Mouse (Mus musculus) heart, embryonic 15.5 days (tissue): ENCODE measurements around the gene Padi4. TPM values are rescaled to one million over a fixed set of nuclear protein-coding genes. Genes with fewer than 3 reads are reported as not detected.

ENCODE experiments used
- ATAC-seq: fragments of 200-750 bp; cut with Nextera tagmentation; replicated peaks from 2 replicates; pipeline ENCODE4 v1.8.0; 2017; ENCODE audit warnings: low read depth, moderate TSS enrichment; ENCODE audit not compliant: insufficient number of reproducible peaks, insufficient read depth, low FRiP score
- H3K27ac ChIP-seq: fragments of 300-500 bp; sonication (generic); 2 replicates; pipeline ENCODE4 v1.5.1; 2015; ENCODE audit warnings: mild to moderate bottlenecking, inconsistent platforms
- H3K27me3 ChIP-seq: fragments of 300-500 bp; sonication (generic); 2 replicates; pipeline ENCODE4 v1.6.1; 2015; ENCODE audit warnings: inconsistent platforms
- H3K36me3 ChIP-seq: fragments of 300-500 bp; sonication (generic); 2 replicates; pipeline ENCODE4 v1.6.1; 2015; ENCODE audit warnings: mild to moderate bottlenecking, inconsistent platforms
- H3K4me1 ChIP-seq: fragments of 300-500 bp; sonication (generic); replicated peaks from 2 replicates; pipeline ENCODE4 v1.6.1; 2015; ENCODE audit warnings: inconsistent platforms
- H3K4me2 ChIP-seq: fragments of 300-500 bp; sonication (generic); 2 replicates; pipeline ENCODE4 v1.6.1; 2015; ENCODE audit warnings: inconsistent platforms, mild to moderate bottlenecking, moderate library complexity
- H3K4me3 ChIP-seq: fragments of 300-500 bp; sonication (generic); 2 replicates; pipeline ENCODE4 v1.5.1; 2015; ENCODE audit warnings: mild to moderate bottlenecking, inconsistent platforms
- H3K9ac ChIP-seq: fragments of 300-500 bp; sonication (generic); 2 replicates; pipeline ENCODE4 v1.6.1; 2015; ENCODE audit warnings: mild to moderate bottlenecking, inconsistent platforms
- H3K9me3 ChIP-seq: fragments of 300-500 bp; sonication (generic); replicated peaks from 2 replicates; pipeline ENCODE4 v1.6.1; 2016; ENCODE audit warnings: inconsistent platforms
- WGBS: fragments of 180-500 bp; shearing (Covaris S2); methylation state at CpG from one replicate; pipeline ENCODE4 v1.1.7; 2015; ENCODE audit warnings: mixed read lengths; 5-methylcytosine and 5-hydroxymethylcytosine counted together
- microRNA-seq: library from miRNA; unstranded; fragments of <30 nt; microRNA quantifications from one replicate; pipeline ENCODE4, GENCODE M21; 2016
- polyA plus RNA-seq: library from polyadenylated mRNA; unstranded; fragments of >200 nt; fragmentation: Nextera tagmentation; extraction: Ambion mirVana; gene quantifications from 2 replicates; pipeline ENCODE4 v1.2.1, GENCODE M21; 2015

Padi4 gene
- polyA plus RNA-seq, 1 experiment from 2014 or later = 1.9 TPM

GRCm38 (mm10) chr4:140702611-140703327, 71.3 kb downstream of the Padi4 start:
- peak overlapping the region; percentile 88 for H3K27ac ChIP-seq
- peak overlapping the region; percentile 90 for H3K4me3 ChIP-seq
- H3K9ac ChIP-seq = peak overlapping the region; percentile 92
- H3K27me3 ChIP-seq = peaks cover 10% of the 10 kb centered on the region; the same call in 1 of the 2 replicates
- H3K4me1 ChIP-seq = peaks cover 55% of the 10 kb centered on the region
- no peaks in the 10 kb centered on the region for H3K9me3 ChIP-seq
- peak; percentile 84 for ATAC-seq
- 1% methylated on average over 32 of the region's 68 CpGs for WGBS
- peak overlapping the region; percentile 92 for H3K4me2 ChIP-seq
- H3K36me3 ChIP-seq = 0 out of 2 replicates have a peak, but pooled peaks cover under 1% of the 10 kb centered on the region

GRCm38 (mm10) chr4:140701716-140702561, 72.1 kb downstream of the Padi4 start:
- no peaks in the 10 kb centered on the region for H3K36me3 ChIP-seq
- ATAC-seq = peak; percentile 24
- under 1% methylated on average over 71 of the region's 107 CpGs for WGBS

DNA sequence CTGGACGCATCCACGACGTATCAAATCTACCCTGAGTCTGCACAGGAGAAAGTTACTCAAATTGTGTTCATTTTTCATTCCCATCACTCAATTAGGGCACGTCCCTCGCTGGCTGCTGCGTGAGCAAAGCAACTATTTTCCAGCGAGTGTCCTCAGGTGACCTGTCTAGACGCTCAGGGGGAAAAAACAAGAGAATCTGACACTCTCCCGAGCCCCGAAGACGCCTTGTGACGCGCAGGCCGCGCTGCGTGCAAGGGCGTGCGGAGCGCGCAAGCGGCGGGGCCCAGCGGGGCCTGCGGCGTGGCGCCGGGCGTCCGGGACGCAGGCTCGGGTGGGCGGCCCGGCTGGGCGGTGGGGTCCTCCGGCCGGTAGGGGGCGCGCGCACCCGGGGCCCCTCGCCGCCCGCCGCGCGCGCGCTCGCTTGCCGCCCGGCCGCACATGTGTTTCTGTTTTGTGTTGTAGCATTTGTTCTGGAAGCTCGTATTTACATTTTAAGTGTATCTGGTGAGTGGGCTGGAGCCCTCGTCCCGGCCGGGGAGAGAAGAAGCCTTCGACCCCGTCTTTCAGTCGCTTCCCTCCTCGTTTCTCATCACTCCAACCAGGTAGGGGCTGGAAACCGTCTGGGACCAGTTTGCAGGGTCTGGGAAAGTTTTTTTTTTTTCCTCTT, 72.9 kb downstream of the Padi4 start:
- under 1% methylated on average over 61 of the region's 61 CpGs for WGBS
- H3K27ac ChIP-seq = peak overlapping the region; percentile 88
- H3K4me2 ChIP-seq = peak overlapping the region; percentile 92
- H3K36me3 ChIP-seq = no peaks in the 10 kb centered on the region
- H3K4me1 ChIP-seq = peaks cover 46% of the 10 kb centered on the region
- peak overlapping the region; percentile 90 for H3K4me3 ChIP-seq
- peaks cover 10% of the 10 kb centered on the region; the same call in 1 of the 2 replicates for H3K27me3 ChIP-seq
- peak; percentile 63 for ATAC-seq
- no peaks in the 10 kb centered on the region for H3K9me3 ChIP-seq
- H3K9ac ChIP-seq = peak overlapping the region; percentile 92

More at GRCm38 (mm10) chr4:140701716-140702561, 72.1 kb downstream of the Padi4 start:
- peaks cover 47% of the 10 kb centered on the region for H3K4me1 ChIP-seq
- H3K27me3 ChIP-seq = peaks cover 10% of the 10 kb centered on the region; the same call in 1 of the 2 replicates
- H3K4me3 ChIP-seq = peak overlapping the region; percentile 90
- peak overlapping the region; percentile 92 for H3K4me2 ChIP-seq
- peak overlapping the region; percentile 88 for H3K27ac ChIP-seq
- H3K9me3 ChIP-seq = no peaks in the 10 kb centered on the region
- H3K9ac ChIP-seq = peak overlapping the region; percentile 92

- Histone ChIP-seq H3K27me3 (peaks cover 10% of the 10 kb centered on the region; the same call in 1 of the 2 replicates), H3K4me1 (peaks cover 42% of the 10 kb centered on the region), H3K36me3 (no peaks in the 10 kb centered on the region), H3K4me3 (peak within 1 kb of the TSS; percentile 90), H3K4me2 (peak within 1 kb of the TSS; percentile 92), H3K9ac (peak within 1 kb of the TSS; percentile 92), H3K27ac (peak within 1 kb of the TSS; percentile 88), H3K9me3 (no peaks in the 10 kb centered on the region)
- no peak for ATAC-seq
- 9% methylated on average over 20 of the region's 20 CpGs for WGBS
These were observed 73.6 kb downstream of the Padi4 start, which contains the start of gene Rcc2 for GRCm38 (mm10) chr4:140700269-140701018. Rcc2 (plus strand) TSS chr4:140700541.

GRCm38 (mm10) chr4:140699441-140700127, 74.5 kb downstream of the Padi4 start:
- Histone ChIP-seq H3K27me3 (peaks cover 10% of the 10 kb centered on the region; the same call in 1 of the 2 replicates), H3K4me3 (peak overlapping the region; percentile 90), H3K36me3 (no peaks in the 10 kb centered on the region), H3K9me3 (no peaks in the 10 kb centered on the region), H3K27ac (peak overlapping the region; percentile 18; the same call in 1 of the 2 replicates), H3K4me1 (peaks cover 33% of the 10 kb centered on the region), H3K4me2 (peak overlapping the region; percentile 92), H3K9ac (peak overlapping the region; percentile 20; the same call in 1 of the 2 replicates)
- no peak for ATAC-seq
- 6% methylated on average over 29 of the region's 29 CpGs for WGBS

Small RNA genes within 50 kb of the gene (microRNA-seq; reads per million reads assigned to microRNA genes)
- not detected for gene Gm25951

Other genes with a start within 250 kb of the Padi4 start
- 15.3 and 21.8 TPM in 2 replicates for gene Arhgef10l, start 108.2 kb downstream of the Padi4 start, polyA plus RNA-seq
- gene Rcc2, start 73.7 kb downstream of the Padi4 start, polyA plus RNA-seq = 13.9 and 24.6 TPM in 2 replicates
- gene Padi6, start 31.6 kb downstream of the Padi4 start, polyA plus RNA-seq = 0.30 TPM in 1 of 2 replicates, not detected in the other
- gene Padi3, start 36.4 kb upstream of the Padi4 start, polyA plus RNA-seq = 0.14 and 0.34 TPM in 2 replicates
- gene Padi1, start 71.5 kb upstream of the Padi4 start, polyA plus RNA-seq = 0.05 and 0.08 TPM in 2 replicates
- gene Padi2, start 132.1 kb upstream of the Padi4 start, polyA plus RNA-seq = 1.2 and 3.1 TPM in 2 replicates
- 812 and 965 TPM in 2 replicates for gene Sdhb, start 187.0 kb upstream of the Padi4 start, polyA plus RNA-seq
- gene Atp13a2, start 212.6 kb upstream of the Padi4 start, polyA plus RNA-seq = 23.4 and 38.8 TPM in 2 replicates
- gene Mfap2, start 236.2 kb upstream of the Padi4 start, polyA plus RNA-seq = 237 and 341 TPM in 2 replicates